Mouse (Mus musculus) skeletal muscle tissue, adult 2 months (tissue): ENCODE data around the gene Lmo1.

Experiments
- DNase-seq: peaks from one replicate; pipeline ENCODE4 v3.0.0-alpha.2; 2012; ENCODE audit warnings: low read depth, low spot score

Gene Lmo1

GRCm38 (mm10) chr7:109174949-109175669 is at the start of gene Lmo1:
Gene Lmo1 (minus strand): TSS chr7:109175207.
- no peak for DNase-seq

- no peak for DNase-seq
Measured at GRCm38 (mm10) chr7:109221716-109222110, 46.7 kb upstream of the Lmo1 start.

GRCm38 (mm10) chr7:109220766-109221715 is 46.0 kb upstream of the Lmo1 start:
- no peak for DNase-seq

GRCm38 (mm10) chr7:109220026-109220425 is 45.0 kb upstream of the Lmo1 start:
- DNase-seq = no peak

GRCm38 (mm10) chr7:109218977-109219271 is 43.9 kb upstream of the Lmo1 start:
- no peak for DNase-seq

- peak; percentile 45 for DNase-seq
Measured at GRCm38 (mm10) chr7:109218130-109218976, 43.3 kb upstream of the Lmo1 start.

- DNase-seq = peak; percentile 10
Measured at GRCm38 (mm10) chr7:109209804-109210203, 34.8 kb upstream of the Lmo1 start.

GRCm38 (mm10) chr7:109207811-109208210 is 32.8 kb upstream of the Lmo1 start:
- no peak for DNase-seq

GRCm38 (mm10) chr7:109206358-109206757 is 31.4 kb upstream of the Lmo1 start:
- no peak for DNase-seq

- no peak for DNase-seq
Measured at GRCm38 (mm10) chr7:109203140-109203539, 28.1 kb upstream of the Lmo1 start.

GRCm38 (mm10) chr7:109200559-109200958 is 25.6 kb upstream of the Lmo1 start:
- DNase-seq = no peak

- no peak for DNase-seq
Measured at GRCm38 (mm10) chr7:109197161-109197650, 22.2 kb upstream of the Lmo1 start.

- no peak for DNase-seq
Measured at GRCm38 (mm10) chr7:109196399-109197082, 21.5 kb upstream of the Lmo1 start.

- no peak for DNase-seq
Measured at GRCm38 (mm10) chr7:109195982-109196381, 21.0 kb upstream of the Lmo1 start.

GRCm38 (mm10) chr7:109194850-109195249 is 19.8 kb upstream of the Lmo1 start:
- no peak for DNase-seq

- DNase-seq = no peak
Measured at GRCm38 (mm10) chr7:109187244-109188035, 12.4 kb upstream of the Lmo1 start.

GRCm38 (mm10) chr7:109185975-109186374 is 11.0 kb upstream of the Lmo1 start:
- DNase-seq = no peak

GRCm38 (mm10) chr7:109185564-109185963 is 10.6 kb upstream of the Lmo1 start:
- no peak for DNase-seq

GRCm38 (mm10) chr7:109176688-109177087 is 1.7 kb upstream of the Lmo1 start:
- DNase-seq = no peak
